Mouse (Mus musculus): ENCODE results near the gene Itsn1.

The Itsn1 gene

DNA sequence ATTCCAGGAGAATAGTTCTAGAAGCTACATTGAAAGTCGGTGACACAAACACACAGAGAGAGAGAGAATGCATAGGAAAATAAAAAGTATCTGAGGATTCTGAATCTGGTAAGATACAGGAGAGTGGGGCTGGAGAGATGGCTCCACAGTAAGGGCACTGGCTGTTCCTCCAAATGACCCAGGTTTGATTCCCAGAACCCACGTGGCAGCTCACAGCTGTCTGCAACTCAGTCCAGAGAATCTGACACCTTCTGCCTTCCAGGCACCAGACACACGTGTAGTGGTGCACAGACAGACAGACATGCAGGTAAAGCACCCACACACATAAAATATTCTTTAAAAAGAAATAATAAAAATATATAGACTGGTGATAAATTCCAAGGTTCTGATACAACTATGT lies 144.6 kb downstream of the Itsn1 start:
- no peak for DNase-seq (ENCODE audit: low spot score)

DNA sequence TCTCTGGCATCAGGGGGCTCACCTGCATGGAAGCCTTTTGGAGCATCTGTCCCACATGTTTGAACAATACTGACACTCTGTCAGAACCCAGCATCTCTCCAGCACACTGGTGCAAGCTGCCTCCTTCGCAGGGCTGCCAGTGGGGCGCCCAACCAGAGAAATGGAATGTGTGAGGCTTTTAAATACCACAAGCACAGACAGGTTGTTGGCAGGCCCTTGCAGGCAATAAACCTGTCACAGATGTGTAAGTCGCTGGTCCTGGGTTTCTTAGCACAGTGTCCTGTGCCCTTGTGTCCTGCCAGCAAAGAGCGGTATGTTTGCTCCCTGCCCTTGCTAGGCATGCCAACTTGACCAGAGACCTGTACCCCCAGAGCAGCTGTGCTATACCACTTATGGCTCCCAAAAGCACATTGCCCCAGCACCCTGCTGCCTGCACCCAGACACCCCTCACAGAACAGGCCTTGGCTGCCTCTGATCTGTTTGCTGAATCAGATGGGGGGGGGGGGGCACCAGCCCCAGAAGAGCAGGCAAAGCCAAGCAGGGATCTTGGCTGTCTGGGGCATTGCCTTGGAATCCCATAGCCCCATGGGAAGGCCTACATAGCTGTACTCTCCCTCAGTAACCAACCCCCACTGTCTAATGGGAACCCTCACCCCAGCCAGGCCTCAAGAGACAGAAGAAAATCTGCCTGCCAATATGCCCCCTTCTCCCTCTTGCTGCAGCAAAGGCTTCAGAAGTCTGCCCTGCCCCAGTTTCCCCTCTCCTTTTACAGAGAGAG lies 146.7 kb downstream of the Itsn1 start:
- DNase-seq (ENCODE audit: low spot score), result no peak

DNA sequence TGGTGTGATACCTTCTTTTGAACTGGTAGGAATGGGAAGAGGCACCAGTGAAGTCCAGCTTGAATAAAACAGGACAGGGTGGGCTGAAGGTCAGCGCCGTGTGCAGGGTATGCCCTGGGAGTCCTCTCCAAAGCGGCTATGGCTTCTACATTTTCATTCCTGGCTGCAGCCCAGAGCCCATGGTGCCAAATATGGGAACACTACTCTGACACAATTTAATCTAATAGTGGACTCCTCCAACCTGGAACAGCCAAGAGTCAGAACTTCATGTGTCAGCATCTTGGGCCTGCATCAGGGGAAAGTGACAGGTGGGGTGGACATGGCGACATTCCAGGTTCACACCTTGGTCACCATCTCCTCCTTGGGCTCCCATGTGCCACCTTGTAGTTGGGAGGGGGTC lies 147.4 kb downstream of the Itsn1 start:
- no peak for DNase-seq (ENCODE audit: low spot score)

DNA sequence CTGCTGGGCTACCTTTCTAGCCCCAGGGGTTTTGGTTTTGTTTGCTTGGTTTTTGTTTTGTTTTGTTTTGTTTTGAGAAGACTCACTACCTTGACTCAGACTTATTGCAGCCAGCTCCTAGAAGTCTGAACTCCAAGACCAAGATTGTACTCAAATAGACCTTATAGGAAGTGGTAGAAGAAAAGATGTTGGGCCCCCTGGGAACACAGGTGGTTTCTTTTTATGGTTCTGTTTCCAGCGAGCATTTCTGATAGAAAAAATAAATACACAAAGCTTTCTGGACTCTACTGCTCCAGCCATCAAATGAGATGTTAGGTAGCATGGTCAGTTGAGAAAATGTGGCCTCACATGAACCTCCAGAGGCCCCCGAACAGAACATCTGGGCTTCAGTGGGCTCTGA lies 150.0 kb downstream of the Itsn1 start:
- no peak for DNase-seq (ENCODE audit: low spot score)

DNA sequence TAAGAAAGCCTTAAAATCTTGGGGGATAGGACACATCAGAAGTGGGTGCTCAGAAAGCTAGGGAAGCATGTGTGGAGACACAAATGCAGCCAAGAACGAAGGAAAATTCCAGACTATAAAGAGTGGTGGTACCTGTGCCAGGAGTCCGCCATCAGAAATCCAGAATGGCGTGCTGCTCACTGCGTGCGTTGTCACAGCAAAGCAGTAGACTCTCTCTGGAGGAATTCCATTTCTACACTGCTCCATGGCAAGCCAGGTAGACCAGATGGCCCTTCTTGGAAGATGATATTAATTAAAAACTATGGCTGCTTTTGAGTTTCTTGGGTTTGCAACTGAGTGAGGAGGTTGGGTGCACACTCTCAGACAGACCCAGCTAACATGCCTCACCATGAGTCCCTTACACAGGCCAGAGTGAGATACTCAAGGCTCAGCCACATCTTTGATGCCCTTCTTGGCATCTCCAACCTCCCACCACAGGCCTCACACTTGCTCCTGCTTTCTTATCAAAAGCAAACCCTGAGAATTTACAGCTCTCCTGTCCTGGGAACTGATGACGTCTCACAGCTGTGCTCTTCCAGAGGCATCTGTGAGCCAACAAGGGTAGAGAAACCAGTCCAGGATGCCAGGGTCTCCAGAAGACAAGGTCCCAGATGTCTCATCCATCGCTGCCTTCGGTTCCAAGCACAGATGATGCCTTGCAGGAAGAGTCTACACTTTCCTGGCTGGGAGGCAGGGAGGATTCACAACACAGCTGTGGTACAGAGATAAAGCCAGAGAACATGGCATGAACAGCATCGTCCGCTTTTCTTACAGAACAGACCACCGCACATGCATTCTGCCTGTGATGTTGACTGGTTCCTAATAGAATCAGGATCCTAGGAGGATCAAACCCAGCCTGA lies 152.0 kb downstream of the Itsn1 start:
- DNase-seq (ENCODE audit: low spot score), result no peak

DNA sequence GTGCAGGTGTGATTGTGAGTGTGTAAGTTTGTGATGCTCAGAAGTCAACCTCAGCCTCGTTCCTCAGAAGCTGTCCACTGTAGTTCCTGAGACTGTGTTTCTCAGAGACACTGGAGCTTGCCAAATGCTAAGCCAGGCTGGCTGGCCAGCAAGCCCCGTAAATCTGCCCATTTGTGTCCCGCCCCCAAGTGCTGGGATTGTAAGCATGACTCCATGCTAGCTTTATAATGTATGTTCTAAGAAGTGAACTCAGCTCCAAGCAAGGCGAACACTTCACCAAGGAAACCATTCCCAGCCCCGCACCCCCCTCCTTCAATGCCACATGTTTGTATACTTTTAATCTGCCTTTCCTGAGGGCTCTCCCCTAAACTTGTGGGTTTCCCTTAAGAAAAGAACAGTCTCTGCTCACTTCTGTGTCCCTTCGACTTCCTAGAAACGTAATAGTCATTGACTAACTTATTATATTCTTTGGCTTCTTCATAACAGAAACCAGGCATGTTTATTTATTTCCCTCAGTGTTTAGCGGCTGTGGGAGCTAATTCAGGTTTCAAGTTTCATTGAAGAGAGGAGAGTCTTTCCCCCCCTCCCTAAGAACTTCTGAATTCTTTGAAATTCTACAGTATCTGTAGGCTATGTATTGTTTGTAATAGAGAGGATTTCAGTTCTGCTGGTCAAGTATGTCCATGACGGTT lies 153.2 kb downstream of the Itsn1 start:
- DNase-seq (ENCODE audit: low spot score), result no peak

DNA sequence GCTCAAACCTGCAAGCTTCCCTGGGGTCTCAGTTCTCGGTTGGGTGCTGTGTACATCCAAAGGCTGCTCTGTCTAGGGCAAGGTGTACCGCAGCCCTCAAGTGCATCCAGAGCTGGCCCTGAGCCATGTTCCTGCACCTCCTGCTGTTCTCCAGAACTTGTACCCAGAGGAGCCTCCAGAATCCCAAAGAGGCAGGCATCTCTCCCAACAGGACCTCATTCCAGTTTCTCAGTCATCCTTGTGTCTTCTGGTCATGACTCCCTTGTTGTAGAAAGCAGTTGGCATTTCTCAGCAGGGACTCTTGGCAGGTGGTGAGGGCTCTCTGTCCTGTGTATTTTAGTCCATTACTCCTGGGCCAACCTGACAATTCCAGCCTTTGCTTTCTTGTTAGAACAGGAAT lies 154.6 kb downstream of the Itsn1 start:
- no peak for DNase-seq (ENCODE audit: low spot score)

DNA sequence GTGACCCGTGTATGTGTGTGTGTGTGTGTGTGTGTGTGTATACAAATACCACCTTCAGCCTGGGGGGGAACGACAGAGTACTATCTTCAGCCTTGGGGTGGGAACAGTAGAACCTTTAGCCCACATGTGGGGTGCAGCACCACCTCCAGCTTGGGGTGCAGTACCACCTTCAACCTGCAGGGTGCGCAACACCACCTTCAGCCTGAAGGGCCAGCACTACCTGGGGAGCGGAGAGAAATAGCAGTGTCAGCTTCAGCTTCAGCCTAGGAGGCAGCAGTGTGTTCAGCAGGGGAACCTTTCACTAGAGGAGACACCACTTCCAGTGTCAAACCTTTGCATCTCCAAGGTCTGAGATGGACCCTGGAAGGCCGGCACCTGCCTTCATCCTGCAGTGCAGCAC lies 155.1 kb downstream of the Itsn1 start:
- DNase-seq (ENCODE audit: low spot score), result no peak

DNA sequence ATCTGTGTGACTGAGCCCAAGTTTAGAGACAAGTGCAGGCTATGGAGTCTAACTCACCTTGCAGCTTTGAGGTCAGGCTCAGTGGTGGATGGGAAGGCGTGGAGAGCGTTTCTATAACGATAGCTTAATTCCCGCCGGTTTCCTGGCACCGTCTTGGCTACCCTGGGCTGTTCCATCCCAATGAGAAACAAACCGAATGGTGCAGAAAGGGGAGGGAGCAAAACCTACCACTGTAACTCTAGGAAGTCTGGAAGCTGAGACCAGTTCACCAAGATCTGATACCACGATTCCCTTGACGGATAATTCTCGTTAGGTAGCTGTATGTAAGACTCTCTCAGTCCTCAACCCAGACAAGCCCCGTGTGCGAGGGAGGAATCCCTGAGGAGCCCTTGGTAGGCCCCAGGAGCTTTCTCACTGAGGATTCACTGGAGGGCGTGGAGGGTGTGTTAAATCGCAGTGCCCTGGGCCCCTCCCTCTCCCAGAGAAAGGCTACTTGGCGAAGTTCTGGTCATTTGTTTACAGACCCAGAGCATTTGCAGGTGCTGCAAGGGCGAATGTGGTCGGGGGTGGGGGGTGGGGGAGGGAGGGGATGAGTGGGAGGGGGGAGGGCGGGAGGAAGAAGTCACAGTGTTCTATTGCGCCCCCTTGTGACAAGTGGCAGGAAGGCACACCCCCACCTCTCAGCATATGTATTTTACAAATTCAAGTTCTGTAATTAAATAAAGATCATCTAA lies 156.5 kb downstream of the Itsn1 start:
- DNase-seq (ENCODE audit: low spot score), result no peak

DNA sequence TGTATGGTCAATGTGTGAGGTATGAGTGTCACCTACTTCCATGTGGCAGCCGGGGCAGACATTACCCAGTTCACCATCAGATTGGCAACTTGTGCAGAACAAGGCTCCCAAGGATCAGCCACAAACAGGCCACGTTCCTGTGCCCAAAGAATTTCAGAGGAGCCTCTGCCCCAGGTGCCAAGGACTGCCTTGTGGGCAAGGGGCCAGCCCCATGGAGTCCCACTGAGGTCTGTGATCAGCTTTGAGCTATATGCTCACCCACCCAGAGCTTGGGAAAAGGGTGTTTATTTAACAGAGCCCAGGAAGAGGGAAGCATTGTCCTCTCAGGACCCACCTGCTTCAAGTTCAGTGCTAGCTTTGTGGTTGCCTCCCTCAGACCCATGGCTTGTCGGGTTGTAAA lies 159.3 kb downstream of the Itsn1 start:
- no peak for DNase-seq (ENCODE audit: low spot score)

DNA sequence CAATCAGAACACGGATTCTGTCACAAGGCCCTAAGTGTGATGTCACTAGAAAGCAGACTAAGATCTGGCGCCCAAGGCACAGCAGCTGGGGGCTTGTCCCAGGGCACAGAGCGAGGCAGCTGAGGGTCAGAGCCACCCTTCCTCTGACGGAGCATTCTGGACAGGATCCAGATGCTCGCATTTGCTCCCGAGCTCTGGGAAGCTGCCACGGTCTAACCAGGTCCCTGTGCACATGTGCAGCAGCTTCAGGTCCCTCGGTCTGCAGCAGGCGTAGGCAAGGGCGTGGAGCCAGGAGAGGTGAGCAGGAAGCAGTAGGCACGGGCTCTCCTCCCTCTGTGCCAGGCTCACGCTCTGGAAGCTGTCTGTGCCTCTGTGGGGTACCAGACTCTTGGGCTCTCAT lies 160.8 kb downstream of the Itsn1 start:
- DNase-seq (ENCODE audit: low spot score), result no peak

DNA sequence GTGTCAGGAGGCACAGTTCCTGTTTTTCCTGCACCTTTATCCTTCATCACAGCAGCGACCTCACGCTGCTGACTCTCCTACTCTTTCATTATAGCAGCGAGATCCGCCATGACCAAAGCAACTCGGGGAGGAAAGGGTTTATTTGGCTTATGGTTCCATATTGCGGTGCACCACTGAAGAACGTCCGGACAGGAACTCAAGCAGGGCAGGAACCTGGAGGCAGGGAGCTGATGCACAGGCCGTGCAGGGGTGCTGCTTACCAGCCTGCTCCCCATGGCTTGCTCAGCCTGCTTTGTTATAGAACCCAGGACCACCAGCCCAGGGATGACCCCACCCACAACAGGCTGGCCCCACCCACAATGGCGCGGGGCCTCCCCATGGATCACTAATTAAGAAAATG lies 162.1 kb downstream of the Itsn1 start:
- no peak for DNase-seq (ENCODE audit: low spot score)

DNA sequence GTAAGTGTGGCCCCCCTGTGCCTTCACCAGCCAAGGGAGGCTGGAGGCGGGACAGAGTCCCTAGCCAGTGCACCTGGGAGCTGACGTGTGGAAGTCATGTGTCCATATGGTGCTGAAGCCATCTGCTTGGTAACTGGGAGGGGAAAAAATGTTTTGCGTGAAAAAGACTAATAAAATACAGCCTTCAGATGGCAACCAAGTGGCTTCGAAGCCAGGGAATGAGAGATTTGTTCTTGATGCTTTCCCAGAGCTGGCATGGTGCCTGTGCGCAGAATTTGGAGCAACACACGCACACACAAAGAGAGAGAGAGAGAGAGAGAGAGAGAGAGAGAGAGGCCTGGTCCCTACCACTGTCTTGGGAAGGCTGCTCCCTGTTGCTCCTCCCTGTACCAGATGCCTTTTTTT lies 167.3 kb downstream of the Itsn1 start:
- DNase-seq (ENCODE audit: low spot score), result no peak

DNA sequence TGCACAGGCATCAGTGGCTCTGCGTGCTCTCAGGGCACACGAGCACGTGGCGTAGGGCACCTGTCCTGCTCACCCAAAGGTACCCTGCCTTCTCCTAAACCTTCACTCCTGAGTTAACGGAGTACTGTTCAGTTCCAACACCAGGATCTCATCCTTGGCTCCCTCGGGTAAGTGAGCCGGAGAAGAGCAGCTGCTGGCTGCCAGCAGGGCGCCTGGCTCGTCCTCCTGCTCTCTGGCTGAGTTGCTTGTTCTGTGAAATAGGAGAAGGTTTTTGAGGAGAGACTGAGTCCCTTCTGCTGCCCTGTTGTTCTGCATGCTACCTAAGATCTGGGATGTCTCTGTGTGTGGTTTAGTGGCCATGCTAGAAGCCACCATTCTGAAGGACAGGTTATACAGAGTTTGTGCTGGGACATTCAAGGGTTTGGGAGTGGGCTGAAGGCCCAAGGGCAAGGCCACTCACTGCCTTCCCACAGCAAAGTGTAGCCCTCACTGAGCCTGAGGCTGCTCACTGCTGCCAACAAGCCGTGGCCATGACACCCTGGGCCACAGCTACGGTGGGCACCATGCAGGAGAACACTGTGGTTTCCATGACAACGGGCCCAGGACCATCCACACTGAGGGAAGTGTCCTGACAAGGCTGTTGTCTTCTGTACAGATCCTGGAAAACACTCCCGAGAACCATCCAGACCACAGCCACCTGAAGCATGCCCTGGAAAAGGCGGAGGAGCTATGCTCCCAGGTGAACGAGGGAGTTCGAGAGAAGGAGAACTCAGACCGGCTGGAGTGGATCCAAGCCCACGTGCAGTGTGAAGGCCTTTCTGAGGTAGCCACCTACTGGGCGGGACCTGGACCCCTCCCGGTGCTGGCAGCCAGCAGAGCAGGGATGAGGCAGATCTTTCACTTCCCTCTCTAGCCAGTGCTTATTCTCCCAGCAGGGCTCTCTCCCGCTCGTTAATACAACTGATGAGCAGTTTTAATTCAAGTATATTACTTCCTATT lies 170.1 kb downstream of the Itsn1 start:
- DNase-seq (ENCODE audit: low spot score), result no peak

DNA sequence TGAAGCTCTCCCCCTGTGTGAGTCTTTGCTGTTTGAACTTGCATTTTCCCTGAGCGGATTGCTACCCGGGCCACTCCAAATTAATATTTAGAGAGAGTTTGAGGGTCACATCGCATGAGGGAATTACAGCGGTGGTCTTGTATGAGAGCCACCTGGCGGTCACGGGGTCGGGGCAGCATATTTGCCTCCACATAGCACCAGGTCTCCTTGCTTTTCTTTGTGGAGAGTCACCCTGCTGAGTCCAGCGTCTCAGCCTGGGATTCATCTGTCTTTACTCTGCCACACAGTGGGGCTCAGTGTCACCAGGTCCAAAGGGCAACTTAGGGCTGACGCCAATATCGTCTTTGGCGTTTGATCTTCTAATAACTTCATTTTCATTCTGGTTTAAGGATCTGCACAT lies 171.2 kb downstream of the Itsn1 start:
- DNase-seq (ENCODE audit: low spot score), result no peak

DNA sequence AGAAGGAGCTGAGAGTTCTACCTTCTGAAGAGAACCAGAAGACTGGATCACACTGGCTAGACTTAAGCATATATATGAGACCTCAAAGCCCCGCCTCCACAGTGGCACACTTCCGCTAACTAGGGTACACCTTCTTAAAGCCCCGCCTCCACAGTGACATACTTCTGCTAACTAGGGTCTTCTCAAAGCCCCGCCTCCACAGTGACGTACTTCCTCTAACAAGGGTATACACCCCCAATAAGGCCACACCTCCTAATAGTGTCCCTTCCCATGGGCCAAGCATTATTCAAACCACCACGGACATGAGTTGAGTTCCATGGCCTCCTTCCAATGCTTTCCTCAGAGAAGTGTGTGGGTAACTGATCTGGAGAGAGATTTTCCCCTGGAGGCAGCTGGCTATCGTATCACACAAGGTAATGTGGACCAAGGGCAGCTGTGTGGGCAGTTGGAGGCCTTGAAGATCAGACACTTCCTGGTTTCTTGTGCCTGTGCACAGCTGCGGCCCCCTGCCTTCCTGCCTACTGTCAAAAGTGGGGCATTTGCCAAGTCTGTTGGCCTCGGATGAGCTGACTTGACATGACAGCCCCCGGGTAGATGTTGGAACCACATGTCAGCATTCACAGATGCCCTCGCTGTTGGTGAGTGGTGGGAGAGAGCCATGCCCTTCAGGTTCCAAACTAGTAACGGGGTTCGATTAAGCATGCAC lies 174.9 kb downstream of the Itsn1 start:
- no peak for DNase-seq (ENCODE audit: low spot score)

DNA sequence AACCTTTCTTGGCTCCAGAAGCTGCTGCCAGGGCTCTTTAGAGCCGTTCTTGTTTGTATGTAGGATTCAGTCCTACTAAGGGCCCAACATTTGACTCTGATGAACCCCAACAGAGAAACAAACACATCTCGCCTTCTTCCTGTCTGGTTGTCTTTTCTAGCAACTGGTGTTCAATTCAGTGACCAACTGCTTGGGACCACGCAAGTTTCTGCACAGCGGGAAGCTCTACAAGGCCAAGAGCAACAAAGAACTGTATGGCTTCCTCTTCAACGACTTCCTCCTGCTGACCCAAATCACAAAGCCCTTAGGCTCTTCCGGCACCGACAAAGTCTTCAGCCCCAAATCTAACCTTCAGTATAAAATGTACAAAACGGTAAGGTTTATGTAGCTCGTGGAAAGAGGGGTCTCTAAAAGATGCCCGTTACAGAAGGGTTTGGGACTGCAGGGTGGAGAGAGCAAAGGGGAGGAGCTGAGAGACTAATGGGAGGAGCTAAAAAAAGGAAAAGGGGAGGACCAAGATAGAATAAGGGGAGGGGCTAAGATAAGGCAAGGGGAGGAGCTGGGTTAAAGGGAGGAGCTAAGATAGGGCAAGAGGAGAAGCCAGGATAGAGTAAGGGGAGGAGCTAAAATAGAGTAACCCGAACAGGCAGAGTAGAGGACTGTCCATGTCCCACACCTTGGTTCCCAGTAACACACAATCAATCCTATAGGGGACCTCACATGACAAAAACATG lies 176.2 kb downstream of the Itsn1 start:
- DNase-seq (ENCODE audit: low spot score), result no peak

DNA sequence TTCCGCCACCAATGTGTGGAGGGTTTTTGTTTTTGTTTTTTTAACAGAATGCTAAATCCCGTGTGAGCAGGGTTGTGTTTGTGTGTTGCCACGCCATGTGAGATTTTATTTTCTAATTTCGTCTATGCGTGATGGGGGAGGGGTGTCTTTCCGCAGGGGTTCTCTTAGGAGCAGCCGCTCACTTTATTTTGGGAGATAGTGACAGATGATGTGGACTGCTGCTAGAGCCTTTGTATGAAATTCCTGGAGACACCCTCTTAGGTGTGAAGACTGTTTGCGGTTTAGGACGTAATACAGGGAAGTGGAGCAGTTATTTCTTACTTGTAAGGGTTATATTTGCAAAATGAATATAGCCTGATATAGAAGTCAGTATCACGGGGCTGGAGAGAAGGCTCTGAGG lies 176.9 kb downstream of the Itsn1 start:
- no peak for DNase-seq (ENCODE audit: low spot score)

DNA sequence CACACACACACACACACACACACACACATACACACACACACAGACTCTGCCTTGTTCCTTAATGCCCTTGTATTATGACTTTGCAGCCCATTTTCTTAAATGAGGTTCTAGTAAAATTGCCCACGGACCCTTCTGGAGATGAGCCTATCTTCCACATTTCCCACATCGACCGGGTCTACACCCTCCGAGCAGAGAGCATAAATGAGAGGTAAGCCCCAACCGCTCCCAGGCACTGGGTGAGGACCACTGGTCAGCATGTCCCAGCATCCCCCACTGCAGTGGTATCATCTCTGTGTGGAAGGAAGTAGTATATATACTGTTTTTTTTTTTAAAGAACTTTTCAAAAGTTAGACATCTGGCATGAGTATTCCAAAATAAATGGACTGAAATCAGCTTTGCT lies 177.6 kb downstream of the Itsn1 start:
- no peak for DNase-seq (ENCODE audit: low spot score)

DNA sequence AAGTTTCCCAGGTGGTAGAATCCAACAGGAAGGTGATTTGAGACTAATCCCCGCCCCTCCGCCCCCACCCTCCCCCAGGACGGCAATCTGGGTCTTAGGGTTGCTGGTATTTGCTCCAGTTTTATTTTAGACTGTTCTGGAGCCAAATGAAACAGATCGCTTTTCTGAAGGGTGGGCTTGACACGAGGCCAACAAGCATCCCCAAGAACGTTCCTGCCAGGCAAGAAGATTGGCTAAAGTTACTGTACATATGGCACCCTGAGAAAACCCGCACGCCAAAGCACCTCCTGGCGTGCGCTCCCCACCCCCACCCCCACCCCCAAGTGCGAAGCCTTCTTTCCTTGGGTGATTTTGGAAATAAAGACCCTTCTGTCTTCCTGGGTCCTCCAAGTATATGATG lies 178.1 kb downstream of the Itsn1 start:
- no peak for DNase-seq (ENCODE audit: low spot score)

Data from ovary, postnatal 14 days (tissue).